Mouse (Mus musculus) ES-Bruce4 (cell line): ENCODE data around the gene Robo4.

Experiments
- CTCF ChIP-seq: IDR thresholded peaks from one replicate; pipeline ENCODE4 v1.8.1; 2011; ENCODE audit warnings: low read depth, low read length
- EP300 ChIP-seq: IDR thresholded peaks from 2 replicates; pipeline ENCODE4 v1.6.1; 2011; ENCODE audit warnings: low read depth, low read length; ENCODE audit not compliant: insufficient read depth

DNA sequence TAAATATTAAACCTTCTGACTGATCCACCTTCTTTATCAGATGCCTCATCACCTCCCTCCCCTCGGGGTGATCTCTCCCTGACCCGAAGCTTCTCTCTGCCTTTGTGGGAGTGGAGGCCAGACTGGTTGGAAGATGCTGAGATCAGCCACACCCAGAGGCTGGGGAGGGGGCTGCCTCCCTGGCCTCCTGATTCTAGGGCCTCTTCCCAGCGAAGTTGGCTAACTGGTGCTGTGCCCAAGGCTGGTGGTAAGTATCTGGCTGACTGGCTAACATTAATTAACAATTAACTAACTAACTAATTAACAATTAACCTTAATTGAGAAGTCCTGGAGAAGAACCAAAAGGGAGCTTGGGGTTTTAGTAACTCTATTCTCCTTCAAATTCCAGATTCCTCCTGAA lies 11.3 kb downstream of the Robo4 start:
- TF ChIP-seq CTCF (no peak), EP300 (no peak)
